Mouse (Mus musculus) ES-Bruce4 (cell line): ENCODE data around the gene Gm20683.

ENCODE experiments used
- CTCF ChIP-seq: IDR thresholded peaks from one replicate; pipeline ENCODE4 v1.8.1; 2011; ENCODE audit warnings: low read depth, low read length
- EP300 ChIP-seq: IDR thresholded peaks from 2 replicates; pipeline ENCODE4 v1.6.1; 2011; ENCODE audit warnings: low read depth, low read length; ENCODE audit not compliant: insufficient read depth
- POLR2A ChIP-seq: IDR thresholded peaks from one replicate; pipeline ENCODE4 v1.8.1; 2011; ENCODE audit warnings: low read length; ENCODE audit not compliant: insufficient read depth

DNA sequence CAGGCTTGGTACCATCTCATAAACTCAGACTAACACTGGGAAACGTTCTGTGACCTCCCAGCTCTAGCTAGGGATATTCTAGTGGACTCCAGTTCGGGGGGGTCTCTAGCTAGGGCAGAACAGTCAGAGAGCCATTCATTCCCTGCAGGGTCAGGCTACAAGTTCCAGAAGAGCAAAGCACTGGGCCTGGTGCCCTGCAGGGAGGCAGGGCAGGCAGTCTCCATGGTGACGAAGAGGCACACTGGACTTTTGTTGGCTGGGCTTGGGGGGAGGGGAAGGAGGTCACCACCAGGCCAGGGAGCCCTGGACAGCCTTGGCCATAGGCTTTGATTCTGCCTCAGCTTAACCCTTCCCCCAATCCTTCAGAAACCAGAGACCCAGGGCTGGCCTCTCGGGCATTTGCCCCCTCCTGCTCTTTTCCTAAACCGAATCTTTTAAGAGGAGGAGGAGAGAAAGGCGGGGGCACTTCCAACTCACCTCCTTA, 45.9 kb downstream of the Gm20683 start, which contains the start of gene AC134908.4:
- TF ChIP-seq CTCF (no peak), EP300 (no peak), POLR2A (no peak)
